Mouse (Mus musculus) hindbrain, postnatal 0 days (tissue): ENCODE data around the gene Tuba3b. TPM values are rescaled to one million over a fixed set of nuclear protein-coding genes. Genes with fewer than 3 reads are reported as not detected.

Source experiments
- ATAC-seq: fragments of 200-750 bp; cut with Nextera tagmentation; 2 replicates; pipeline ENCODE4 v1.8.0; 2017; ENCODE audit warnings: mild to moderate bottlenecking, moderate TSS enrichment, moderate library complexity
- DNase-seq: peaks from one replicate; pipeline ENCODE4 v3.0.0-alpha.2; 2015; ENCODE audit warnings: low spot score
- H3K27ac ChIP-seq: fragments of 300-500 bp; sonication (generic); 2 replicates; pipeline ENCODE4 v1.5.1; 2014; ENCODE audit warnings: mild to moderate bottlenecking
- H3K27me3 ChIP-seq: fragments of 300-500 bp; sonication (generic); 2 replicates; pipeline ENCODE4 v1.6.1; 2014; ENCODE audit warnings: low read length, mixed read lengths; ENCODE audit not compliant: insufficient read depth
- H3K36me3 ChIP-seq: fragments of 300-500 bp; sonication (generic); 2 replicates; pipeline ENCODE4 v1.6.1; 2014; ENCODE audit warnings: low read length, mixed read lengths; ENCODE audit not compliant: insufficient read depth
- H3K4me1 ChIP-seq: fragments of 300-500 bp; sonication (generic); 2 replicates; pipeline ENCODE4 v1.6.1; 2014; ENCODE audit warnings: antibody characterized with exemption, low read length, mixed read lengths; ENCODE audit not compliant: insufficient read depth
- H3K4me2 ChIP-seq: fragments of 300-500 bp; sonication (generic); 2 replicates; pipeline ENCODE4 v1.6.1; 2014; ENCODE audit warnings: low read depth, mild to moderate bottlenecking, low read length, moderate library complexity, mixed read lengths
- H3K4me3 ChIP-seq: fragments of 300-500 bp; sonication (generic); 2 replicates; pipeline ENCODE4 v1.5.1; 2014; ENCODE audit warnings: low read length
- H3K9ac ChIP-seq: fragments of 300-500 bp; sonication (generic); replicated peaks from 2 replicates; pipeline ENCODE4 v1.6.1; 2014; ENCODE audit warnings: mild to moderate bottlenecking, low read length, moderate library complexity, mixed read lengths
- H3K9me3 ChIP-seq: fragments of 300-500 bp; sonication (generic); 2 replicates; pipeline ENCODE4 v1.6.1; 2016; ENCODE audit warnings: low read length, mixed read lengths
- CTCF ChIP-seq: IDR thresholded peaks from 2 replicates; pipeline ENCODE4 v1.5.1; 2016; ENCODE audit warnings: antibody characterized with exemption, control low read depth, low read depth
- WGBS: fragments of 180-500 bp; shearing (Covaris S2); extraction: QIAGEN DNeasy Blood & Tissue Kit; methylation state at CpG from one replicate; pipeline ENCODE4 v1.1.7; 2014; 5-methylcytosine and 5-hydroxymethylcytosine counted together
- polyA plus RNA-seq: library from polyadenylated mRNA; unstranded; fragments of >200 nt; fragmentation: Nextera tagmentation; extraction: Ambion mirVana; gene quantifications from 2 replicates; pipeline ENCODE4 v1.2.1, GENCODE M21; 2015
- total RNA-seq: library from RNA; depleted of rRNA; stranded (reverse); fragments of >200 nt; gene quantifications from 2 replicates; pipeline ENCODE4 v1.2.3, GENCODE M21; 2014

Gene Tuba3b
- total and polyA plus RNA-seq, 2 experiments from 2014 or later, result not detected

GRCm38 (mm10) chr6:145652986-145653385, 37.4 kb downstream of the Tuba3b start:
- no peaks in the 10 kb centered on the region for H3K27me3 ChIP-seq
- H3K4me1 ChIP-seq, result no peaks in the 10 kb centered on the region
- TF ChIP-seq CTCF, result no peak
- WGBS, result 77% methylated on average over 5 of the region's 5 CpGs
- H3K4me3 ChIP-seq, result no peak overlapping the region
- DNase-seq, result no peak
- H3K9me3 ChIP-seq, result no peaks in the 10 kb centered on the region
- no peak overlapping the region for H3K9ac ChIP-seq
- no peaks in the 10 kb centered on the region for H3K36me3 ChIP-seq
- no peak overlapping the region for H3K27ac ChIP-seq
- ATAC-seq, result no peak
- no peak overlapping the region for H3K4me2 ChIP-seq

DNA sequence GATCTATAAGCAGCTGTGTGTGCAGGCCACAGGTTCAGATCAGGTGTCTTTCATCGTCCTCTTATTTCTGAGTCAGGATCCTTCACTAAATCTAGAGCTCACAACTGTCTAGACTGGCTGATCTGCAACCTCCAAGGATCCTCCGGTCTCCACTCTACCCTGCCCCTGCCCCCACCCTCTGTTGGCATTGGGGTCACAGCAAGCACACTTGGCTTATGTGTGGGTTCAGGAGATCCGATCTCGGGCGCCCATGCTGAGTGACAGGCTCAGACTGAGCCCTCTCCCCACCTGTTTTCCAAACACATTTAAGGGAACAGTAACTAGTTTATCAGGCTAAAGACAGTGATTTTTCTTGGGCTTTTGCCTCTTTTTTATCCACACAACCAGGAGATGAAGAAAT, 38.1 kb downstream of the Tuba3b start:
- no peaks in the 10 kb centered on the region for H3K36me3 ChIP-seq
- H3K9me3 ChIP-seq, result no peaks in the 10 kb centered on the region
- H3K27ac ChIP-seq, result no peak overlapping the region
- no peak for TF ChIP-seq CTCF
- H3K27me3 ChIP-seq, result no peaks in the 10 kb centered on the region
- no peak for DNase-seq
- H3K9ac ChIP-seq, result no peak overlapping the region
- 68% methylated on average over 5 of the region's 5 CpGs for WGBS
- no peak overlapping the region for H3K4me2 ChIP-seq
- H3K4me3 ChIP-seq, result no peak overlapping the region
- ATAC-seq, result no peak
- no peaks in the 10 kb centered on the region for H3K4me1 ChIP-seq

DNA sequence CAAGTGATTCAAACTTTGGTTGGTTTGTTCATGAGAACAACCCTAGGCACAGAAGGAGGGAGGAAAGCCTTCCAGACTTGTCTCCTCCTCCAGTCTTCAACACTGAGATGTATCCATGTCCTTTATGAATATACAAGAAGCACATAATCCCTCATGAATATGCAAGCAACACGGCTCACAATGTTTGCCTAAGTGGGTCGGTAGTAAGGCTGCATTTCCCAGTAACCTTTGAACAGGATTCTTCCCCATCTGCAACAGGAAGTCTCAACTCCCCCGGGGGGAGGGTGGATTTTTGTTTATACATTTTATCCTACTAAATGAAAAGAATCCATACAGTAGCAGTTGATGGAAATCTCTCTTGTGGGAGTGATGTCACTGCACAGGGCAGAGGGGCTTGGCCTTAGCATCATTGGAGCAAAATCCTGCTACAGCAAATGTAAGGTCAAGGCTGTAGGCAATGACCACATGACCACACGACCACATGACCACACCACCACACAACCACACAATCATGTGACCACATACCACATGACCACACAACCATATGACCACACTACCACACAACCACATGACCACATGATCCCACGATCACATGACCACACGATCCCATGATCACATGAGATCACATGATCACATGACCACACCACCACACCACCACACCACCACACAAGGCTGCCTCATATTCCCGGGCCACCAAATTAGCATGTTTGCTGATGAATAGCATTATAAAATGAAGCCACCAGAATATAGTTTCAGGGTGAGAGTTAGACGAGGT, 38.7 kb downstream of the Tuba3b start:
- no peak overlapping the region for H3K4me2 ChIP-seq
- DNase-seq, result no peak
- H3K9ac ChIP-seq, result no peak overlapping the region
- H3K36me3 ChIP-seq, result no peaks in the 10 kb centered on the region
- 73% methylated on average over 8 of the region's 8 CpGs for WGBS
- H3K4me3 ChIP-seq, result no peak overlapping the region
- peak; percentile 38; the same call in 1 of the 2 replicates for ATAC-seq
- TF ChIP-seq CTCF, result no peak
- no peaks in the 10 kb centered on the region for H3K9me3 ChIP-seq
- H3K4me1 ChIP-seq, result no peaks in the 10 kb centered on the region
- H3K27me3 ChIP-seq, result no peaks in the 10 kb centered on the region
- no peak overlapping the region for H3K27ac ChIP-seq

DNA sequence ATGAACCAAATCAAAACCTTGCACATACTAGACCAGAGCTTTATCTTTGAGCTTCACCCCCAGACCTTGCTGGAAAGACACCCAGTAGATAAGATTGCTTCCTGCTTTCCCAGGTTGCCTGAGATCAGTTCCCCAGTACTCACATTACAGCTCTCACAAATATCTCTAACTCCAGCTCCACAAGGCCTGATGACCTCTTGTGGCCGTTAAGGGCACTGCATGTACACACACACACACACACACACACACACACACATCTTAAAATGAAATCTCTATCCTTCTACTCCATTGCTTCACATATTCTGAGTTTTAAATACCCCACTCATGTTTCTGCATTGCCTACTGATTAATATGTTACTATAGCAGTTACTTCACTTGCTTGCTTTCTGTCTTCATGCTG, 40.1 kb downstream of the Tuba3b start:
- no peaks in the 10 kb centered on the region for H3K27me3 ChIP-seq
- no peaks in the 10 kb centered on the region for H3K9me3 ChIP-seq
- WGBS, result 95% methylated on average over 1 of the region's 1 CpGs
- TF ChIP-seq CTCF, result peak; percentile 48
- no peak overlapping the region for H3K4me2 ChIP-seq
- no peaks in the 10 kb centered on the region for H3K36me3 ChIP-seq
- no peak for ATAC-seq
- H3K27ac ChIP-seq, result no peak overlapping the region
- DNase-seq, result no peak
- no peaks in the 10 kb centered on the region for H3K4me1 ChIP-seq
- H3K9ac ChIP-seq, result no peak overlapping the region
- H3K4me3 ChIP-seq, result no peak overlapping the region

DNA sequence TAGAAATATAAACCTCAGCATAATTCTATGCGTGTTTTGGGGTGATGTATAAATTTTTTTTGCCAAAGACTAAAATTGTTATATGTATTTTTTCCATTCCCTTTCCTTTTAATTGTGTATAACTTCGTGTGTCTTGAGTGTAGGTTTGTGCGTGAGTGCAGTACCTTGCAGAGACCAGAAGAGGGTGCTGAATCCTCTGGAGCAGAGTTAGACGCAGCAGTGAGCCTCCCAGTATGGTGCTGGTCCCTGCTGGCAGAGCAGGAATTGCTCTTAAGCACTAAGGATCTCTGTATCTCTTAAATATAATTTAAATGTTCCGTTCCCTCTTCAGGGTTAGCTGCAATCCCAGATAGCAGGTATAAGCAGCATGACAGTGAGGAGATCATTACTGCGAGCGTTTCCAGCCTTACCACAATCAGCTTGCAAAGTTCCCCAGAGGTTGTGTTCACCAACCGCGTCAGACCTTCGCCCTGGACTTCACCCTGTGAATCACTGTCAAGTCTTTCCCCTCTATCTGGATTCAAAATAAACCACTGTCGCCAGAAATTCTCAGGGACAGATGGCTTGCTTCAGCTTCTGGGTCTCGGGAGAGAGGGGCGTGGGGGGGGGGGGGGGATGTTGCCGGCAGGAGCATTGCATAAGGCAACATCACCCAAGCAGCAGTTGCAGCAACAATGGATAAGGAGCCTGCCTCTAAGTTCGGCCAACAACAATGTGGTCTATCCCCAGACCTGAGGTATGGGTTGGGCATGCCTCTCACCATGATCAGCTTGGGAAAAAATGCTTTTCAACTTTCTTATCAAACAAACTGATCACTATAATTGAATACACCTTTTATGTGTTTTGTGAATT, 41.4 kb downstream of the Tuba3b start:
- no peak for ATAC-seq
- Histone ChIP-seq H3K9me3 (no peaks in the 10 kb centered on the region), H3K9ac (no peak overlapping the region), H3K36me3 (no peaks in the 10 kb centered on the region), H3K27ac (no peak overlapping the region), H3K4me3 (no peak overlapping the region), H3K4me1 (no peaks in the 10 kb centered on the region), H3K4me2 (no peak overlapping the region), H3K27me3 (no peaks in the 10 kb centered on the region)
- TF ChIP-seq CTCF, result peak; percentile 59
- no peak for DNase-seq
- WGBS, result 67% methylated on average over 15 of the region's 15 CpGs

GRCm38 (mm10) chr6:145659116-145659515, 43.6 kb downstream of the Tuba3b start:
- Histone ChIP-seq H3K27me3 (no peaks in the 10 kb centered on the region), H3K4me3 (no peak overlapping the region), H3K36me3 (no peaks in the 10 kb centered on the region), H3K27ac (no peak overlapping the region), H3K4me1 (no peaks in the 10 kb centered on the region), H3K9ac (no peak overlapping the region), H3K4me2 (no peak overlapping the region), H3K9me3 (no peaks in the 10 kb centered on the region)
- WGBS, result 59% methylated on average over 6 of the region's 6 CpGs
- no peak for TF ChIP-seq CTCF
- no peak for DNase-seq
- no peak for ATAC-seq
